In the genomic region with DNA sequence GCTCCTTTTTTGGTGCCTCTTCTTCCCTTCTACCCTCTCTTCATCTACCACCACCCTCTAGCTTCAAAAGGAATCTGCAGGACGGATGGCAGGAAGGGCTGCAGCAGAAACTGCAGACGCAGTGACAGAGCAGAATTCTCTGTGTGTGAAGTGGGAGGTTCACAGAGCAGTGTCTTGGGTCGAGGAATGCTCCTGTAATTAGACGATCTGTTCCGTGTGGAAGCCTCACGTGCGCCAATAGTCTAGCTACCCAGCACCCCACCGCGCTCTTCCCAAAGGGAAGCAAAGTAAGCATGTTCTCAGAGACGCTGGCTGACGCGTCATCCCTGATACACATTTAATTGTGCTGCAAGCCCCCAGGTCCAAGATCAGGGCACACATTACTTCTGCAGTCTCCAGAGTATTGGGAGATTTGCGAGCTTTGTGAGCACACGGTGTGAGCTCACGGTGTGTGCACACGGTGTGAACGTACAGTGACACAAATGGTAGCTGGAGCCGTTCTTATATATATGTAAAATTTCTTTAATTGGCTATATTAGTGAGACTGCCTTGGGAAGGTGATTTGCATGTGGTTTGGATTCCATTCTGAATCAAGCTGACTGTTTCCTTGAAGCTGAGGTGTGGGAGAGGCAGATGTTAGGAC, we compare ENCODE assay signal across 12 mouse cellular contexts. TPM values are rescaled to one million over a fixed set of nuclear protein-coding genes. Genes with fewer than 3 reads are reported as not detected.
A peak's percentile ranks its signal among the peaks of the same experiment; 100 is the strongest.
DNase-seq lines count a peak whose midpoint lies in the region; ATAC-seq and TF ChIP-seq lines count a peak whose summit lies in the region.
"Had no signal": no experiment of that assay in that cellular context is flagged by ENCODE, and none has a peak within 500 bp of the region (broad histone marks: within the 10 kb centered on the region; RNA-seq: fewer than 3 reads in every experiment).

No protein-coding gene starts in this region.

- TF ChIP-seq CTCF in olfactory bulb, adult 2 months (IDR thresholded peaks at IDR 0.05; ENCODE audit: insufficient read depth, low read depth, low read length), result no peak

- H3K27me3 ChIP-seq in embryonic facial prominence, embryonic 12.5 days, result no peaks in the 10 kb centered on the region
- H3K27me3 ChIP-seq in embryonic facial prominence, embryonic 10.5 days (replicated peaks; ENCODE audit: low read depth, poor library complexity, severe bottlenecking), result no peaks in the 10 kb centered on the region
- H3K27me3 ChIP-seq in megakaryocyte, embryonic 14.5 days (replicated peaks), result no peaks in the 10 kb centered on the region
- H3K27me3 ChIP-seq in intestine, embryonic 16.5 days (replicated peaks; ENCODE audit: control insufficient read depth, insufficient read depth, low read length), result no peaks in the 10 kb centered on the region
- H3K27me3 ChIP-seq: lung, embryonic 15.5 days had no signal

- no peak overlapping the region for H3K9ac ChIP-seq in embryonic facial prominence, embryonic 12.5 days
- peak overlapping the region; percentile 31; the same call in 1 of the 2 replicates for H3K9ac ChIP-seq in intestine, embryonic 16.5 days (ENCODE audit: low read depth, low read length)
- H3K9ac ChIP-seq: lung, embryonic 15.5 days had no signal

- H3K9me3 ChIP-seq in embryonic facial prominence, embryonic 12.5 days, result no peaks in the 10 kb centered on the region
- H3K9me3 ChIP-seq in embryonic facial prominence, embryonic 10.5 days, result no peaks in the 10 kb centered on the region
- no peaks in the 10 kb centered on the region for H3K9me3 ChIP-seq in megakaryocyte, embryonic 14.5 days
- H3K9me3 ChIP-seq in intestine, embryonic 16.5 days (ENCODE audit: control insufficient read depth, low read length), result no peaks in the 10 kb centered on the region
- H3K9me3 ChIP-seq: lung, embryonic 15.5 days had no signal

- no peak overlapping the region for H3K4me2 ChIP-seq in embryonic facial prominence, embryonic 12.5 days (replicated peaks)
- H3K4me2 ChIP-seq in intestine, embryonic 16.5 days (ENCODE audit: low read depth, low read length), result no peak overlapping the region
- H3K4me2 ChIP-seq: lung, embryonic 15.5 days had no signal

- 76% methylated on average over 18 of the region's 18 CpGs for WGBS in embryonic facial prominence, embryonic 12.5 days
- 87% methylated on average over 18 of the region's 18 CpGs for WGBS in embryonic facial prominence, embryonic 10.5 days
- 74% methylated on average over 18 of the region's 18 CpGs for WGBS in intestine, embryonic 16.5 days
- 31% methylated on average over 18 of the region's 18 CpGs for WGBS in olfactory bulb, adult 2 months

- H3K4me1 ChIP-seq in embryonic facial prominence, embryonic 12.5 days, result peaks cover 14% of the 10 kb centered on the region
- peaks cover 26% of the 10 kb centered on the region for H3K4me1 ChIP-seq in embryonic facial prominence, embryonic 10.5 days
- H3K4me1 ChIP-seq in megakaryocyte, embryonic 14.5 days, result peaks cover 86% of the 10 kb centered on the region
- H3K4me1 ChIP-seq in intestine, embryonic 16.5 days (ENCODE audit: control insufficient read depth, insufficient read depth, low read length), result peaks cover 45% of the 10 kb centered on the region
- H3K4me1 ChIP-seq in olfactory bulb, adult 2 months (ENCODE audit: control insufficient read depth, insufficient read depth, low read length), result peaks cover 17% of the 10 kb centered on the region

- no peak for TF ChIP-seq POLR2A in olfactory bulb, adult 2 months (IDR thresholded peaks at IDR 0.05; ENCODE audit: insufficient read depth, low read depth, low read length)

- peaks cover 30% of the 10 kb centered on the region for H3K36me3 ChIP-seq in embryonic facial prominence, embryonic 12.5 days
- peaks cover 57% of the 10 kb centered on the region for H3K36me3 ChIP-seq in embryonic facial prominence, embryonic 10.5 days (replicated peaks)
- peaks cover 72% of the 10 kb centered on the region for H3K36me3 ChIP-seq in megakaryocyte, embryonic 14.5 days (replicated peaks; ENCODE audit: low read length)
- peaks cover 2% of the 10 kb centered on the region; the same call in 1 of the 2 replicates for H3K36me3 ChIP-seq in intestine, embryonic 16.5 days (ENCODE audit: control insufficient read depth, insufficient read depth, low read length)

- no peak for ATAC-seq in embryonic facial prominence, embryonic 12.5 days (ENCODE audit: insufficient number of reproducible peaks, insufficient read depth, low FRiP score, low TSS enrichment)
- ATAC-seq in megakaryocyte, adult 5-6 weeks (ENCODE audit: poor library complexity, severe bottlenecking), result no peak
- ATAC-seq in intestine, embryonic 16.5 days, result no peak

- H3K4me3 ChIP-seq in embryonic facial prominence, embryonic 12.5 days, result no peak overlapping the region
- no peak overlapping the region for H3K4me3 ChIP-seq in embryonic facial prominence, embryonic 10.5 days
- H3K4me3 ChIP-seq in megakaryocyte, embryonic 14.5 days (replicated peaks), result peak overlapping the region; percentile 44
- H3K4me3 ChIP-seq in intestine, embryonic 16.5 days (ENCODE audit: low read length), result no peak overlapping the region
- peak overlapping the region; percentile 24; the same call in 1 of the 2 replicates for H3K4me3 ChIP-seq in olfactory bulb, adult 2 months (ENCODE audit: insufficient read depth, low read depth, low read length)
- H3K4me3 ChIP-seq: lung, embryonic 15.5 days had no signal

- no peak for DNase-seq in embryonic facial prominence, embryonic 10.5 days (ENCODE audit: low spot score)
- DNase-seq in retina, embryonic 14.5 days (ENCODE audit: low spot score), result no peak
- DNase-seq in urinary bladder, adult 2 months (ENCODE audit: low spot score), result no peak
- DNase-seq: adrenal gland, adult 8-10 months; spleen, adult 18-20 months had no signal

- H3K27ac ChIP-seq in embryonic facial prominence, embryonic 12.5 days, result peak overlapping the region; percentile 26; the same call in 1 of the 2 replicates
- H3K27ac ChIP-seq in embryonic facial prominence, embryonic 10.5 days (replicated peaks), result no peak overlapping the region
- peak overlapping the region; percentile 62 for H3K27ac ChIP-seq in intestine, embryonic 16.5 days (ENCODE audit: low read length)
- peak overlapping the region; percentile 83 for H3K27ac ChIP-seq in olfactory bulb, adult 2 months (ENCODE audit: insufficient read depth, low read depth, low read length)
- H3K27ac ChIP-seq: lung, embryonic 15.5 days had no signal

RNA-seq across cellular contexts. Expression of gene Cd164l2, which starts 35.0 kb away (rescaled TPM):
- 2.2 and 3.7 TPM in 2 replicates for polyA plus RNA-seq in embryonic facial prominence, embryonic 12.5 days (2016; fragmentation: Nextera tagmentation; extraction: Ambion mirVana)
- 3.0 and 5.2 TPM in 2 replicates for polyA plus RNA-seq in embryonic facial prominence, embryonic 10.5 days (2016; fragmentation: Nextera tagmentation; extraction: Ambion mirVana)
- polyA plus RNA-seq in megakaryocyte, embryonic 14.5 days (2012; ENCODE audit: insufficient read depth, low replicate concordance), result 1.7 and 2.5 TPM in 2 replicates
- not detected in 2 replicates for total RNA-seq in megakaryocyte, adult 5-6 weeks (2015)
- not detected in 2 replicates for total RNA-seq in megakaryocyte, adult 5-6 weeks (2017)
- polyA plus RNA-seq in intestine, embryonic 16.5 days (2015; fragmentation: Nextera tagmentation; extraction: Ambion mirVana), result 1.6 and 2.0 TPM in 2 replicates
- not detected in 2 replicates for polyA plus RNA-seq in olfactory bulb, adult 2 months (2012; ENCODE audit: insufficient read depth, insufficient read length, low replicate concordance, missing spikeins)
- 1.5 and 2.1 TPM in 2 replicates for polyA plus RNA-seq in urinary bladder, adult 2 months (2012; rRNA removed)
- total RNA-seq: gastrocnemius, adult 18-20 months had no signal

RNA-seq across cellular contexts. Expression of gene Gpr3, which starts 35.5 kb away (rescaled TPM):
- 0.13 TPM in 1 of 2 replicates, not detected in the other for polyA plus RNA-seq in embryonic facial prominence, embryonic 12.5 days (2016; fragmentation: Nextera tagmentation; extraction: Ambion mirVana)
- polyA plus RNA-seq in embryonic facial prominence, embryonic 10.5 days (2016; fragmentation: Nextera tagmentation; extraction: Ambion mirVana), result 0.11 and 0.57 TPM in 2 replicates
- not detected in 2 replicates for polyA plus RNA-seq in megakaryocyte, embryonic 14.5 days (2012; ENCODE audit: insufficient read depth, low replicate concordance)
- total RNA-seq in megakaryocyte, adult 5-6 weeks (2015), result 0.21 TPM in 1 of 2 replicates, not detected in the other
- not detected in 2 replicates for total RNA-seq in megakaryocyte, adult 5-6 weeks (2017)
- 0.05 and 0.24 TPM in 2 replicates for polyA plus RNA-seq in intestine, embryonic 16.5 days (2015; fragmentation: Nextera tagmentation; extraction: Ambion mirVana)
- not detected in 2 replicates for polyA plus RNA-seq in olfactory bulb, adult 2 months (2012; ENCODE audit: insufficient read depth, insufficient read length, low replicate concordance, missing spikeins)
- 0.15 and 0.36 TPM in 2 replicates for polyA plus RNA-seq in urinary bladder, adult 2 months (2012; rRNA removed)
- total RNA-seq: gastrocnemius, adult 18-20 months had no signal

RNA-seq across cellular contexts. Expression of gene Wasf2, which starts 46.6 kb away (rescaled TPM):
- polyA plus RNA-seq in embryonic facial prominence, embryonic 12.5 days (2016; fragmentation: Nextera tagmentation; extraction: Ambion mirVana), result 78.8 and 88.4 TPM in 2 replicates
- 66.7 and 73.0 TPM in 2 replicates for polyA plus RNA-seq in embryonic facial prominence, embryonic 10.5 days (2016; fragmentation: Nextera tagmentation; extraction: Ambion mirVana)
- polyA plus RNA-seq in megakaryocyte, embryonic 14.5 days (2012; ENCODE audit: insufficient read depth, low replicate concordance), result 43.7 and 76.2 TPM in 2 replicates
- 226 and 236 TPM in 2 replicates for total RNA-seq in megakaryocyte, adult 5-6 weeks (2015)
- 56.9 and 75.4 TPM in 2 replicates for total RNA-seq in megakaryocyte, adult 5-6 weeks (2017)
- polyA plus RNA-seq in intestine, embryonic 16.5 days (2015; fragmentation: Nextera tagmentation; extraction: Ambion mirVana), result 76.9 and 81.9 TPM in 2 replicates
- polyA plus RNA-seq in olfactory bulb, adult 2 months (2012; ENCODE audit: insufficient read depth, insufficient read length, low replicate concordance, missing spikeins), result not detected in 2 replicates
- 44.4 and 59.3 TPM in 2 replicates for polyA plus RNA-seq in urinary bladder, adult 2 months (2012; rRNA removed)

Comparison
In these comparisons a context has a peak if more than half of its experiments do, and no peak if none do; other contexts are left out.
1. H3K4me3 ChIP-seq: peak in megakaryocyte, embryonic 14.5 days (single experiment) and olfactory bulb, adult 2 months (single experiment); none in embryonic facial prominence, embryonic 12.5 days (single experiment), embryonic facial prominence, embryonic 10.5 days (single experiment) and intestine, embryonic 16.5 days (single experiment).
2. RNA of gene Wasf2, which starts 46.6 kb away (polyA plus RNA-seq): 78.8 to 88.4 TPM in embryonic facial prominence, embryonic 12.5 days, 76.9 to 81.9 TPM in intestine, embryonic 16.5 days, 66.7 to 73.0 TPM in embryonic facial prominence, embryonic 10.5 days, 44.4 to 59.3 TPM in urinary bladder, adult 2 months and 43.7 to 76.2 TPM in megakaryocyte, embryonic 14.5 days; not detected in olfactory bulb, adult 2 months; every median in the first group is over 10 times any median in the second.